Mouse (Mus musculus) E14TG2a.4 (cell line): ENCODE measurements at regions not wholly inside any gene's neighbourhood (a gene's known extent, or its start where the extent isn't known, plus 50 kb on each side); places are given as distances from the start of the nearest gene placed in this dataset.

ENCODE experiments used
- CTCF ChIP-seq: conservative IDR thresholded peaks from 2 replicates; pipeline ENCODE4 v1.5.1; 2014; ENCODE audit warnings: low read length
- NANOG ChIP-seq: IDR thresholded peaks from 2 replicates; pipeline ENCODE4 v1.6.1; 2014; ENCODE audit warnings: borderline replicate concordance, low read length, mixed read lengths
- POU5F1 ChIP-seq: IDR thresholded peaks from 2 replicates; pipeline ENCODE4 v1.6.1; 2014; ENCODE audit warnings: low read length, borderline replicate concordance

- no peak for TF ChIP-seq CTCF
- TF ChIP-seq NANOG = no peak
- no peak for TF ChIP-seq POU5F1
Measured at GRCm38 (mm10) chr14:78225677-78226076, 82.2 kb downstream of the Tnfsf11 start.
